ENCODE assay signal across 8 mouse cellular contexts in genomic region chr10:59166104-59166944, GRCm38 (mm10). TPM values are rescaled to one million over a fixed set of nuclear protein-coding genes. Genes with fewer than 3 reads are reported as not detected.
DNase-seq lines count a peak whose midpoint lies in the region; ATAC-seq lines count a peak whose summit lies in the region.

No protein-coding gene starts in this region.

- H3K4me1 ChIP-seq in midbrain, embryonic 15.5 days: no peaks in the 10 kb centered on the region
- 0 out of 2 replicates have a peak, but pooled peaks cover 6% of the 10 kb centered on the region for H3K4me1 ChIP-seq in midbrain, embryonic 10.5 days

- ATAC-seq in midbrain, embryonic 15.5 days (replicated peaks): 0 out of 2 replicates have a peak, but pooled peaks have one; percentile 39
- ATAC-seq in hematopoietic stem cell, adult 5-6 weeks (replicated peaks in 1 of 2; ENCODE audit: insufficient read depth in 1 of 2, low FRiP score in 2 of 2, low TSS enrichment in 1 of 2, low read depth in 1 of 2, poor library complexity in 2 of 2, severe bottlenecking in 2 of 2): peak; percentile 65 to 77; a peak in 3 of 4 replicates

- WGBS in midbrain, embryonic 15.5 days: 73% methylated on average over 14 of the region's 14 CpGs
- 77% methylated on average over 14 of the region's 14 CpGs for WGBS in midbrain, embryonic 10.5 days

- H3K4me2 ChIP-seq in midbrain, embryonic 15.5 days: no peak overlapping the region

- H3K36me3 ChIP-seq in midbrain, embryonic 15.5 days (replicated peaks): no peaks in the 10 kb centered on the region
- peaks cover 29% of the 10 kb centered on the region for H3K36me3 ChIP-seq in midbrain, embryonic 10.5 days

- H3K9me3 ChIP-seq in midbrain, embryonic 15.5 days: no peaks in the 10 kb centered on the region
- no peaks in the 10 kb centered on the region for H3K9me3 ChIP-seq in midbrain, embryonic 10.5 days (replicated peaks)

- no peaks in the 10 kb centered on the region for H3K27me3 ChIP-seq in midbrain, embryonic 15.5 days (replicated peaks)
- H3K27me3 ChIP-seq in midbrain, embryonic 10.5 days (ENCODE audit: low read depth, poor library complexity, severe bottlenecking): no peaks in the 10 kb centered on the region

- DNase-seq in midbrain, embryonic 10.5 days (ENCODE audit: low spot score): no peak
- DNase-seq in adipocyte (ENCODE audit: low spot score): peak; percentile 81
- DNase-seq in embryo, embryonic 11 days: peak; percentile 70
- DNase-seq in left cerebral cortex, postnatal 14 days (ENCODE audit: low spot score in 2 of 2): peak; percentile 72 to 74
- DNase-seq in naive thymus-derived CD4-positive, alpha-beta T cell, adult 2 months (ENCODE audit: low read depth): peak; percentile 30
- DNase-seq in natural killer cell, adult 2 months (ENCODE audit: low spot score in 2 of 2): no peak

- no peak overlapping the region for H3K9ac ChIP-seq in midbrain, embryonic 15.5 days

- intact Hi-C loops in left cerebral cortex, postnatal 14 days (cut with DNase I): loop anchor here (1.0 kb wide), 1 partner anchor 126 kb away; no protein-coding TSS in a partner anchor

- no peak overlapping the region for H3K27ac ChIP-seq in midbrain, embryonic 15.5 days
- H3K27ac ChIP-seq in midbrain, embryonic 10.5 days (replicated peaks): no peak overlapping the region

- H3K4me3 ChIP-seq in midbrain, embryonic 15.5 days: no peak overlapping the region
- no peak overlapping the region for H3K4me3 ChIP-seq in midbrain, embryonic 10.5 days

RNA-seq across cellular contexts. Expression of gene Sept10, which starts 55.3 kb away (rescaled TPM):
- 11.5 and 13.4 TPM in 2 replicates for polyA plus RNA-seq in midbrain, embryonic 15.5 days (2015; fragmentation: Nextera tagmentation; extraction: Ambion mirVana)
- polyA plus RNA-seq in midbrain, embryonic 10.5 days (2016; fragmentation: Nextera tagmentation; extraction: Ambion mirVana): 23.6 and 27.7 TPM in 2 replicates
- 4.8 and 9.4 TPM in 2 replicates for total RNA-seq in hematopoietic stem cell, adult 5-6 weeks (2017)
- 1 to 10 TPM; 7.4 to 9.5 TPM for total RNA-seq in left cerebral cortex, postnatal 14 days (2021)

RNA-seq across cellular contexts. Expression of gene Sowahc, which starts 55.4 kb away (rescaled TPM):
- polyA plus RNA-seq in midbrain, embryonic 15.5 days (2015; fragmentation: Nextera tagmentation; extraction: Ambion mirVana): 17.5 and 19.0 TPM in 2 replicates
- 13.3 and 15.7 TPM in 2 replicates for polyA plus RNA-seq in midbrain, embryonic 10.5 days (2016; fragmentation: Nextera tagmentation; extraction: Ambion mirVana)
- total RNA-seq in hematopoietic stem cell, adult 5-6 weeks (2017): 2.0 and 3.6 TPM in 2 replicates
- 1 to 10 TPM; 7.9 to 9.7 TPM for total RNA-seq in left cerebral cortex, postnatal 14 days (2021)

Comparison
In these comparisons a context has a peak if more than half of its experiments do, and no peak if none do; other contexts are left out.
1. DNase-seq: peak in adipocyte (single experiment), embryo, embryonic 11 days (single experiment), left cerebral cortex, postnatal 14 days (2 of 2) and naive thymus-derived CD4-positive, alpha-beta T cell, adult 2 months (single experiment); none in midbrain, embryonic 10.5 days (single experiment) and natural killer cell, adult 2 months (0 of 2).